Mouse (Mus musculus) thymus, postnatal 0 days (tissue): ENCODE measurements around the gene U2af2. TPM values are rescaled to one million over a fixed set of nuclear protein-coding genes. Genes with fewer than 3 reads are reported as not detected.

ENCODE experiments used
- DNase-seq: peaks from one replicate; pipeline ENCODE4 v3.0.0-alpha.2; 2015; ENCODE audit warnings: low spot score
- microRNA-seq: library from miRNA; unstranded; fragments of <30 nt; microRNA quantifications from one replicate; pipeline ENCODE4, GENCODE M21; 2016; ENCODE audit warnings: borderline number of aligned reads
- polyA plus RNA-seq: library from polyadenylated mRNA; unstranded; fragments of >200 nt; fragmentation: Nextera tagmentation; extraction: Ambion mirVana; gene quantifications from 2 replicates; pipeline ENCODE4 v1.2.1, GENCODE M21; 2015

The U2af2 gene
- polyA plus RNA-seq, 1 experiment from 2014 or later: 131 TPM

GRCm38 (mm10) chr7:5102564-5102963 is 40.6 kb downstream of the U2af2 start:
- no peak for DNase-seq

- no peak for DNase-seq
Measured at GRCm38 (mm10) chr7:5108272-5108671, 46.3 kb downstream of the U2af2 start.

DNA sequence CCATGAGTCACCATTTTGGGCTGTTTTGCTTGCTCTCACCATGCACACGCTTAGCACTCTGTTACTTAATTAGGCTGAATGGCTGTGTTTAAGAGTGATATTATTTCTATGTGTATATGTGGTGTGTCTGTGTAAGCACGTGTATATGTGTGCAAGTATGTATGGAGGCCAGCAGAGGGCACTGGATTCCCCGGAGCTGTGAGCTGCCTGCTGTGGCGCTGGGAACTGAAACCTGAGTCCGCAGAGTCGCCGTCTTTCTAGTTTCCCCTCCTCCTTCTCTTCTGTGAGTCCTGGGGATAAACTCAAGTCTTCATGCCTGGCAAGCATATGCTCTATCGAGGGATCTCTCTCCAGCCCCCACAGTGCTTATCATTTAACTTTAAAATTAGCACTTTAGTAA is 47.4 kb downstream of the U2af2 start:
- DNase-seq: no peak

DNA sequence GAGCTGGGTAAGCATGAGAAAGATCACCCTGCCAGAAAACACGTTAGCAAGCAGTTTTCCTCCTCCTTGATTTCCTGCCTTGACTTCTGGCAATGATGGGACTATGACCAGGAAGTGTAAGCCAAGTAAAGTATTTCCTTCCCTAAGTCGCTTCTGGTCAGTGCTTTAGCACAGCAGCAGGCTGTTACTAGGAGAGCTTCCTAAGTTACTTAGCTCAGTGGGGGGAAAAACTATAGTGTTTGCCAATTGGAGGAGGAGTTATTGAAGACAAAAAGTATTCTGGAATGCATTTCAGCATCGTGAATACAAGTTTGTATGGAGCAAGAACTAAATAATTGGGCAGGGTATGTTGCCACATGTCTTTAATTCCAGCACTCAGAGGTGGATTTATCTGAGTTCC is 50.8 kb downstream of the U2af2 start:
- DNase-seq: no peak

GRCm38 (mm10) chr7:5116850-5117249 is 54.9 kb downstream of the U2af2 start, which contains the start of gene Rfpl4:
TSS of gene Rfpl4 (minus strand) at chr7:5116950.
- no peak for DNase-seq

DNA sequence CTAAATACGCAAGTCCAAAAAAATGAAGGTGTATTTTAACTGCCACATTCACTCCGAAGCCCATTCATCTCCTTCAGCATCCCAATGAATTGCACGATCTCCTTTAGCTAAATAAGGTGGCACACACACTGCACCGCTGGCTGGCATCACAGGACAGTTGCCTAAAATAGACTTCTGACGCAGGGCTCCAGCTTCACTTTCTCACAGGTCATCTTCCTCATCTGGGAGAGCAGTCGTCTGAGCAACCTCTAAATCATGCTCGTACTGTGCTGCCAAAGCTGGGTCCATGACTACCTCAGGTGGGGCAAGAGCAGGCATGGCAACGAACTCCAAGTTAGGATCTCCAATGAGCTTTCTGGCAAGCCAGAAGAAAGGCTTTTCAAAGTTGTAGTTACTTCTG is 63.1 kb downstream of the U2af2 start:
- no peak for DNase-seq

DNA sequence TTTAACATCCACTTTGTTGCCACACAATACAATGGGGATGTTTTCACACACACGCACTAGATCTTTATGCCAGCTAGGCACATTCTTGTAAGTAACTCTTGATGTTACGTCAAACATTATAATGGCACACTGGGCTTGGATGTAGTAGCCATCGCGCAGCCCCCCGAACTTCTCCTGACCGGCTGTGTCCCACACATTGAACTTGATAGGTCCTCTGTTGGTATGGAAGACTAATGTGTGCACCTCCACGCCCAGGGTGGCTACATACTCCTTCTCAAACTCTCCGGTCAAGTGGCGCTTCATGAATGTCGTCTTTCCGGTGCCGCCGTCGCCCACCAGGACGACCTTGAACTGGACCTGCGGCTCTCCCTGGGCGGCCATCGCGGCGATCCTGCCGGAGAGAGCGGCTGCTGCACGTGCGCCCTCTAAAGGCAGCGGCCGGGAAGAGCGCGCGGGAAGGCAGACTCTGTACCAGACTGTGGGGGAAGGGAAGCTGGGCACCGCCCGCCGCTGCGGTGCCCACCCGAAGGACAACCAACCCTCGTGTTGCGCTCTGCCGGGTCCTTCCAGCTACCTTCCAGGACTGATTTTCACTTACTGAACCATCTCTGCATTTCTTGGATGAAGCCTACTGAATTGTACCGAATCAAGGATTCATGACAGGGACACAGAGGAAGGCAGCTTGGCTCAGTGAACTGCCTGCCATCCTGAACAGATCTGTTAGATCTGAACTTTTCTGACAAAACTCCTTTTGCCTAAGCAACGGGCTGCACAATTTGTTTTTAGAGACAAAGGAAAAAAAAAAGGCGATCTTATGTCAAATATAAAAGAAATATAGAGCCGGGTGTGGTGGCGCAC is 63.8 kb downstream of the U2af2 start, which contains the start of gene Rasl2-9:
Rasl2-9 (minus strand) TSS at position 402 of the 858 bp plus-strand sequence.
- peak; percentile 58 for DNase-seq

Small RNAs within 50 kb of the gene (microRNA-seq; reads per million reads assigned to microRNA genes)
- gene Gm26217: not detected

Other genes starting within 250 kb of the U2af2 start
- 413 and 414 TPM in 2 replicates for gene Ube2s, start 249.6 kb upstream of the U2af2 start, polyA plus RNA-seq
- gene Shisa7, start 217.4 kb upstream of the U2af2 start, polyA plus RNA-seq: not detected in 2 replicates
- gene Isoc2b, start 191.9 kb upstream of the U2af2 start, polyA plus RNA-seq: 19.9 and 22.0 TPM in 2 replicates
- gene Isoc2a, start 185.0 kb upstream of the U2af2 start, polyA plus RNA-seq: 0.72 and 0.81 TPM in 2 replicates
- gene Gm36210, start 155.6 kb upstream of the U2af2 start, polyA plus RNA-seq: 0.10 TPM in 2 replicates
- gene Zfp628, start 146.9 kb upstream of the U2af2 start, polyA plus RNA-seq: 2.7 and 3.1 TPM in 2 replicates
- gene Nat14, start 140.1 kb upstream of the U2af2 start, polyA plus RNA-seq: 0.22 and 0.60 TPM in 2 replicates
- gene Ssc5d, start 136.4 kb upstream of the U2af2 start, polyA plus RNA-seq: 0.07 and 0.19 TPM in 2 replicates
- gene Sbk2, start 97.7 kb upstream of the U2af2 start, polyA plus RNA-seq: 0.09 and 0.21 TPM in 2 replicates
- not detected in 2 replicates for gene Sbk3, start 91.0 kb upstream of the U2af2 start, polyA plus RNA-seq
- gene Zfp579, start 66.0 kb upstream of the U2af2 start, polyA plus RNA-seq: 18.7 and 22.3 TPM in 2 replicates
- 14.9 and 18.2 TPM in 2 replicates for gene Zfp524, start 47.7 kb upstream of the U2af2 start, polyA plus RNA-seq
- 32.3 and 33.5 TPM in 2 replicates for gene Fiz1, start 47.4 kb upstream of the U2af2 start, polyA plus RNA-seq
- gene Gm44973, start 46.6 kb upstream of the U2af2 start, polyA plus RNA-seq: 2.9 and 5.4 TPM in 2 replicates
- gene Zfp865, start 41.8 kb upstream of the U2af2 start, polyA plus RNA-seq: 5.1 and 5.9 TPM in 2 replicates
- gene Ccdc106, start 41.6 kb upstream of the U2af2 start, polyA plus RNA-seq: 0.27 TPM in 1 of 2 replicates, not detected in the other
- not detected in 2 replicates for gene 4632433K11Rik, start 28.0 kb upstream of the U2af2 start, polyA plus RNA-seq
- 3.8 and 4.4 TPM in 2 replicates for gene Zfp784, start 23.7 kb upstream of the U2af2 start, polyA plus RNA-seq
- 15.2 and 15.4 TPM in 2 replicates for gene Zfp580, start 10.6 kb upstream of the U2af2 start, polyA plus RNA-seq
- 42.6 and 44.8 TPM in 2 replicates for gene Epn1, start 18.1 kb downstream of the U2af2 start, polyA plus RNA-seq
- gene Rfpl4, start 54.8 kb downstream of the U2af2 start, polyA plus RNA-seq: not detected in 2 replicates
- 0.13 and 0.40 TPM in 2 replicates for gene Rasl2-9, start 63.8 kb downstream of the U2af2 start, polyA plus RNA-seq
- not detected in 2 replicates for gene Vmn1r55, start 87.5 kb downstream of the U2af2 start, polyA plus RNA-seq
- not detected in 2 replicates for gene Vmn1r56, start 134.6 kb downstream of the U2af2 start, polyA plus RNA-seq
- not detected in 2 replicates for gene Vmn1r57, start 156.3 kb downstream of the U2af2 start, polyA plus RNA-seq